Mouse (Mus musculus) limb, embryonic 14.5 days (tissue): ENCODE data around the gene Gca. TPM values are rescaled to one million over a fixed set of nuclear protein-coding genes. Genes with fewer than 3 reads are reported as not detected.

Source experiments
- ATAC-seq: fragments of 200-750 bp; cut with Nextera tagmentation; 2 replicates; pipeline ENCODE4 v1.8.0; 2017; ENCODE audit warnings: low read depth, moderate number of reproducible peaks, moderate TSS enrichment; ENCODE audit not compliant: low FRiP score
- DNase-seq: peaks from one replicate; pipeline ENCODE4 v3.0.0-alpha.2; 2015; ENCODE audit warnings: low spot score
- H3K27ac ChIP-seq: fragments of 300-500 bp; sonication (generic); replicated peaks from 2 replicates; pipeline ENCODE4 v1.5.1; 2014; ENCODE audit warnings: low read depth, mild to moderate bottlenecking, low read length, moderate library complexity, mixed read lengths
- H3K27me3 ChIP-seq: fragments of 300-500 bp; sonication (generic); 2 replicates; pipeline ENCODE4 v1.6.1; 2014; ENCODE audit warnings: low read length, mixed read lengths; ENCODE audit not compliant: control insufficient read depth, insufficient read depth
- H3K36me3 ChIP-seq: fragments of 300-500 bp; sonication (generic); 2 replicates; pipeline ENCODE4 v1.6.1; 2014; ENCODE audit warnings: mild to moderate bottlenecking, low read length, moderate library complexity, mixed read lengths; ENCODE audit not compliant: control insufficient read depth, insufficient read depth
- H3K4me1 ChIP-seq: fragments of 300-500 bp; sonication (generic); 2 replicates; pipeline ENCODE4 v1.6.1; 2014; ENCODE audit warnings: antibody characterized with exemption, low read length, mixed read lengths; ENCODE audit not compliant: control insufficient read depth, insufficient read depth
- H3K4me2 ChIP-seq: fragments of 300-500 bp; sonication (generic); replicated peaks from 2 replicates; pipeline ENCODE4 v1.6.1; 2014; ENCODE audit warnings: low read depth, mild to moderate bottlenecking, low read length, moderate library complexity; ENCODE audit not compliant: severe bottlenecking
- H3K4me3 ChIP-seq: fragments of 300-500 bp; sonication (generic); replicated peaks from 2 replicates; pipeline ENCODE4 v1.5.1; 2014; ENCODE audit warnings: low read length
- H3K9ac ChIP-seq: fragments of 300-500 bp; sonication (generic); 2 replicates; pipeline ENCODE4 v1.6.1; 2014; ENCODE audit warnings: mild to moderate bottlenecking, low read depth, low read length, moderate library complexity; ENCODE audit not compliant: severe bottlenecking
- H3K9me3 ChIP-seq: fragments of 300-500 bp; sonication (generic); 2 replicates; pipeline ENCODE4 v1.6.1; 2016; ENCODE audit warnings: low read length; ENCODE audit not compliant: control insufficient read depth
- POLR2A ChIP-seq: fragments of 200-500 bp; IDR thresholded peaks from 2 replicates; pipeline ENCODE4 v1.8.0; 2012; ENCODE audit warnings: inconsistent platforms, mild to moderate bottlenecking, moderate library complexity, borderline replicate concordance; ENCODE audit not compliant: insufficient read depth, insufficient read length; ENCODE audit errors: extremely low read depth
- WGBS: fragments of 180-500 bp; shearing (Covaris S2); extraction: QIAGEN DNeasy Blood & Tissue Kit; methylation state at CpG from one replicate; pipeline ENCODE4 v1.1.7; 2014; 5-methylcytosine and 5-hydroxymethylcytosine counted together
- polyA plus RNA-seq, 2 experiments: library from polyadenylated mRNA; depleted of rRNA in 1 of 2; stranded (reverse) in 1 of 2; unstranded in 1 of 2; fragments of >200 nt; fragmentation: Nextera tagmentation in 1 of 2; extraction: Ambion mirVana in 1 of 2; gene quantifications; 2 replicates each; pipeline versions ENCODE4 v1.2.1 to v1.2.3; 2012 to 2014

Gene Gca
- polyA plus RNA-seq, 2 experiments, result 2.6 to 3.2 TPM

- DNase-seq (no peak), ATAC-seq (peak; percentile 13; the same call in 1 of the 2 replicates)
- peak overlapping the region; percentile 56 for H3K4me3 ChIP-seq
- H3K4me1 ChIP-seq, result no peaks in the 10 kb centered on the region
- peak overlapping the region; percentile 61 for H3K9ac ChIP-seq
- H3K9me3 ChIP-seq, result no peaks in the 10 kb centered on the region
- 40% methylated on average over 12 of the region's 12 CpGs for WGBS
- peak overlapping the region; percentile 75 for H3K4me2 ChIP-seq
- H3K27ac ChIP-seq, result no peak overlapping the region
- H3K36me3 ChIP-seq, result no peaks in the 10 kb centered on the region
- no peaks in the 10 kb centered on the region for H3K27me3 ChIP-seq
- no peak for TF ChIP-seq POLR2A
These were observed 18.6 kb upstream of the Gca start for GRCm38 (mm10) chr2:62645475-62645874.

GRCm38 (mm10) chr2:62646014-62646645 is 18.0 kb upstream of the Gca start, which contains the start of gene Ifih1:
Gene Ifih1, minus strand, starts transcription at chr2:62646255.
- Histone ChIP-seq H3K27ac (no peak within 1 kb of the TSS), H3K9me3 (no peaks in the 10 kb centered on the region), H3K4me3 (peak within 1 kb of the TSS; percentile 56), H3K27me3 (no peaks in the 10 kb centered on the region), H3K4me1 (no peaks in the 10 kb centered on the region), H3K4me2 (peak within 1 kb of the TSS; percentile 75), H3K36me3 (no peaks in the 10 kb centered on the region), H3K9ac (peak within 1 kb of the TSS; percentile 61)
- peak; percentile 50 for DNase-seq
- ATAC-seq, result peak; percentile 71
- under 1% methylated on average over 30 of the region's 30 CpGs for WGBS
- no peak for TF ChIP-seq POLR2A

GRCm38 (mm10) chr2:62646671-62647289 is 17.3 kb upstream of the Gca start:
- Histone ChIP-seq H3K4me3 (peak overlapping the region; percentile 56), H3K9ac (peak overlapping the region; percentile 61; the same call in 1 of the 2 replicates), H3K4me2 (peak overlapping the region; percentile 75), H3K36me3 (no peaks in the 10 kb centered on the region), H3K27me3 (no peaks in the 10 kb centered on the region), H3K9me3 (no peaks in the 10 kb centered on the region), H3K27ac (no peak overlapping the region), H3K4me1 (no peaks in the 10 kb centered on the region)
- TF ChIP-seq POLR2A, result no peak
- DNase-seq (no peak), ATAC-seq (no peak)
- 23% methylated on average over 6 of the region's 6 CpGs for WGBS

GRCm38 (mm10) chr2:62651890-62652289 is 12.2 kb upstream of the Gca start:
- no peaks in the 10 kb centered on the region for H3K36me3 ChIP-seq
- ATAC-seq, result no peak
- WGBS, result 59% methylated on average over 4 of the region's 4 CpGs
- H3K27ac ChIP-seq, result no peak overlapping the region
- no peak overlapping the region for H3K9ac ChIP-seq
- H3K4me2 ChIP-seq, result no peak overlapping the region
- DNase-seq, result no peak
- no peaks in the 10 kb centered on the region for H3K27me3 ChIP-seq
- no peaks in the 10 kb centered on the region for H3K9me3 ChIP-seq
- no peak for TF ChIP-seq POLR2A
- H3K4me3 ChIP-seq, result no peak overlapping the region
- H3K4me1 ChIP-seq, result no peaks in the 10 kb centered on the region

GRCm38 (mm10) chr2:62652466-62652865 is 11.6 kb upstream of the Gca start:
- WGBS, result 86% methylated on average over 4 of the region's 4 CpGs
- Histone ChIP-seq H3K4me3 (no peak overlapping the region), H3K27ac (no peak overlapping the region), H3K36me3 (no peaks in the 10 kb centered on the region), H3K4me2 (no peak overlapping the region), H3K27me3 (no peaks in the 10 kb centered on the region), H3K9ac (no peak overlapping the region), H3K9me3 (no peaks in the 10 kb centered on the region), H3K4me1 (no peaks in the 10 kb centered on the region)
- ATAC-seq (no peak), DNase-seq (no peak)
- no peak for TF ChIP-seq POLR2A
